Mouse (Mus musculus) bone marrow, adult 2 months (tissue): Measurements from ENCODE around the gene Ptpn9. TPM values are rescaled to one million over a fixed set of nuclear protein-coding genes. Genes with fewer than 3 reads are reported as not detected.

Experiments used
- H3K27ac ChIP-seq: fragments of 200-500 bp; 2 replicates; pipeline ENCODE4 v1.5.1; 2012; ENCODE audit warnings: low read depth, mild to moderate bottlenecking, control low read depth, inconsistent platforms, low read length; ENCODE audit not compliant: control insufficient read depth, poor library complexity, insufficient read depth
- H3K4me1 ChIP-seq: fragments of 200-500 bp; 2 replicates; pipeline ENCODE4 v1.6.1; 2011; ENCODE audit warnings: low read length; ENCODE audit not compliant: control insufficient read depth, insufficient read depth
- H3K4me3 ChIP-seq: fragments of 200-500 bp; replicated peaks from 2 replicates; pipeline ENCODE3; 2011; ENCODE audit warnings: mild to moderate bottlenecking, low read depth, low read length, control low read depth; ENCODE audit not compliant: control insufficient read depth
- CTCF ChIP-seq: fragments of 200-500 bp; IDR thresholded peaks from 2 replicates; pipeline ENCODE4 v1.5.1; 2011; ENCODE audit warnings: low read length, control low read depth; ENCODE audit not compliant: control insufficient read depth, insufficient read depth
- POLR2A ChIP-seq: fragments of 200-500 bp; IDR thresholded peaks from 2 replicates; pipeline ENCODE4 v1.6.1; 2011; ENCODE audit warnings: low read depth, mild to moderate bottlenecking, control low read depth, low read length, borderline replicate concordance; ENCODE audit not compliant: control insufficient read depth
- WGBS: fragments of 180-500 bp; shearing (Covaris S2); methylation state at CpG from one replicate; pipeline ENCODE4 v1.1.7; 2018; 5-methylcytosine and 5-hydroxymethylcytosine counted together
- polyA plus RNA-seq: library from polyadenylated mRNA; stranded (reverse); fragments of >200 nt; gene quantifications from 2 replicates; pipeline ENCODE4 v1.2.4, GENCODE M21; 2011; ENCODE audit warnings: low replicate concordance; ENCODE audit not compliant: missing spikeins, insufficient read depth, insufficient read length

Gene Ptpn9
- polyA plus RNA-seq, 1 experiment = 6.0 TPM

DNA sequence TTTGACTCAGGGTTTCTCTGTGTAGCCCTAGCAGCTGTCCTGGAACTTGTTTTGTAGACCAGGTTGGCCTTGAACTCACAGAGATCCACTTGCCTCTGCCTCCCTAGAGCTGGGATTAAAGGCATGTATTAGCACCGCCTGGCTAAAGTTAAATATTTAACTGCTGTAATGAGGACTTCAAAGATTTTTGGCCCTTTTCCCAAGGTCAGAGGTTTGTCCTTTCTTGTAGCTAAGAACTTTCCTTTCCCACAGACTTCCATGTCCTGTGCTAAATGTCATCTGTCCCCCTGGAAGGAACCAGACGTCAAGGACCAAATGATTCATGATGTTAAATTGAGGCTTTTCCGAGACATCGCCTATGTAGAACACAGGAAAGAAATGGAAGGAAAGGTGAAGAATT lies 8.3 kb downstream of the Ptpn9 start:
- no peak overlapping the region for H3K27ac ChIP-seq
- no peak for TF ChIP-seq CTCF
- no peak for TF ChIP-seq POLR2A
- no peaks in the 10 kb centered on the region for H3K4me1 ChIP-seq
- 81% methylated on average over 4 of the region's 4 CpGs for WGBS
- no peak overlapping the region for H3K4me3 ChIP-seq

DNA sequence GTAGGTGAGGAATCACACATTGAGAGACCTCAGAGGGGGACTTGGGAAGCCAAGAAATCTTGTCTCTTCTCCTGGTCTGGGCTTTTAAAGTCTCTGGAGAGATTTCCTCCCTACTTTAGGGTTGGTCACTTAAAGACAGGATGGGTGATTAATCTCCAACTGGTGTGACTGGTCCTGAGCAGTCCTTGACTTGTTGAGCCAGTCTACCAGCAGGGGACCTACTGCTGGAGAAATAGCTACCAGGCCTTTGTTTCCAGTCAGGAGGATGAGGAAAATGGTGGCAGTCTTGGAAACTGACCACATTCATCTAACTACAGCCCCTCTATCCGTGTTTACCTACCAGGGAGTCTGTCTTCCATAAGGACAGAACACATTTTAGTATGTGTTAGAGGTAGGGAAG lies 17.7 kb downstream of the Ptpn9 start:
- no peak for TF ChIP-seq CTCF
- no peak for TF ChIP-seq POLR2A
- WGBS = 75% methylated on average over 1 of the region's 1 CpGs
- no peak overlapping the region for H3K4me3 ChIP-seq
- H3K4me1 ChIP-seq = no peaks in the 10 kb centered on the region
- H3K27ac ChIP-seq = no peak overlapping the region

DNA sequence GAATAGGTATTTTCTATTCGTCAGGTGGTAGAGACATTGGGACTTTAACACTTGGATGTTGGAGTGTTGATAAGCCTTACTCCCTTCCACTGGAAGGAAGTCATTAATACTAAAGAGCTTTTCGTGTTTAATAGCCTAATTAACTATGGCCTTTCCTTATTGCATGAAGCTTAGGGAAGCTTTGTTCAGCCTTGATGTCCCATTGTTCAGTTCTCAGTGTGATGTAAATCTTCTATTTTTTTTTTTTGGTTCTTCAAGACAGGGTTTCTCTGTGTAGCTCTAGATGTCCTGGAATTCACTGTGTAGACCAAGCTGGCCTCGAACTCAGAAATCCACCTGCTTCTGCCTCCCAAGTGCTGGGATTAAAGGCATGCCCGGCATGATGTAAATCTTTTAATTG lies 18.2 kb downstream of the Ptpn9 start:
- 81% methylated on average over 4 of the region's 4 CpGs for WGBS
- H3K27ac ChIP-seq = no peak overlapping the region
- H3K4me3 ChIP-seq = no peak overlapping the region
- H3K4me1 ChIP-seq = no peaks in the 10 kb centered on the region
- no peak for TF ChIP-seq CTCF
- no peak for TF ChIP-seq POLR2A

- Histone ChIP-seq H3K4me1 (no peaks in the 10 kb centered on the region), H3K27ac (no peak overlapping the region), H3K4me3 (no peak overlapping the region)
- WGBS = 77% methylated on average over 1 of the region's 1 CpGs
- TF ChIP-seq CTCF = no peak
- no peak for TF ChIP-seq POLR2A
Observed at GRCm38 (mm10) chr9:57013756-57014155, 19.0 kb downstream of the Ptpn9 start.

DNA sequence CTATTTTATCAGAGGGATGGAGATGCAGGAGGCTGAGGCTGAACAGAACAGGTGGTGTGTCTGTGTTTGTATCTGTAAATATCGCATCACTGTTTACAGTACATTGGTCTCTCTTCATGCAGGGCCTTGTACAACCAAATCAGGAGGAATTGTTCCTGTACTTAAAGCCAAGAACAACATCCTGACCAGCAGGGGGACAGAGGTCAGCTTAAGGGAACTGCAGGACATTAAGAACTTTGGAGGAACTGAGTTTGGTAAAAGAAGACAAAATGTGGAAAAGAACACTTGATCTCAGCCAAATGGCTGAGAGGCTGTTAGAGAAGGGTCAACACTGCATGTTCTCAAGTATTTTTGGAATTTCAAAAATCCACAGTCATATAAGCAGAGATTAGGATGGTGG lies 20.0 kb downstream of the Ptpn9 start:
- TF ChIP-seq POLR2A (no peak), CTCF (no peak)
- Histone ChIP-seq H3K4me3 (no peak overlapping the region), H3K27ac (no peak overlapping the region), H3K4me1 (no peaks in the 10 kb centered on the region)
- WGBS = 83% methylated on average over 1 of the region's 1 CpGs

DNA sequence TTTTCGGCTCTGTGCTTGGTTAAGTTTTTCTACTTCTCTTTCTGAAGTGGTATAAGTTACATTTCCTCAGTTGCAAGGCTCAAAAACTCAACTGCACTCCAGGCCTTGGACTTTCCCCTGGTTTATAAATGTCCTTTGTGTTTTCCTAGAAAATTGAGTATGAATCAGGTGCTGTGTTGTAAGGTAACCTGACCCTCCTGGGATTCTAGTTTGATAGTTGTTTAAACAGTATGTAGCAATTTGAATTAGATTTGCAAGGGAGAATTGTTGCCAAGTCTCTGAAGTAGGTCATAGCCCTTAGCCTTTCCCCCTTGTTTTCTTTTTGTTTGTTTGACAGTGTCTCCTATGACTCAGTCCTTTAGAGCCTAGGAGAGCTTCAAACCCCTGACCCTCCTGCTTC lies 22.9 kb downstream of the Ptpn9 start:
- Histone ChIP-seq H3K27ac (no peak overlapping the region), H3K4me1 (no peaks in the 10 kb centered on the region), H3K4me3 (no peak overlapping the region)
- 74% methylated on average over 1 of the region's 1 CpGs for WGBS
- TF ChIP-seq POLR2A (no peak), CTCF (no peak)

- WGBS = 88% methylated on average over 1 of the region's 1 CpGs
- TF ChIP-seq CTCF = no peak
- no peak for TF ChIP-seq POLR2A
- no peak overlapping the region for H3K4me3 ChIP-seq
Observed at GRCm38 (mm10) chr9:57031756-57032155, 37.0 kb downstream of the Ptpn9 start.

DNA sequence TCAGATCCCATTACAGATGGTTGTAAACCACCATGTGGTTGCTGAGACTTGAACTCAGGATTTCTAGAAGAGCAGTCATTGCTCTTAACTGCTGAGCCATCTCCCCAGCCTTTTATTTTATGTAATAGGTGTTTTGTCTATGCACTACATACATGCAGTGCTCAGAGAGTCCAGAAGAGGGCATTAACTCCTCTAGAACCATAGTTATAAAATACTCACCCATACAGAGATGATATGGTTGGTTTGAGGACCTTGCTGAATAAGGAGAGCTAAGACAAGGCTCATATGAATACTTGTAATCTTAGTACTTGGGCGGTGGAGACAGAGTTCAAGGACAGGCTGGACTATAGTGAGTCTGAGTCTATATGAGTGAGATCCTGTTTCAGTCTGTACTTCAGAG lies 61.5 kb downstream of the Ptpn9 start:
- Histone ChIP-seq H3K4me3 (no peak overlapping the region), H3K27ac (no peak overlapping the region), H3K4me1 (no peaks in the 10 kb centered on the region)
- TF ChIP-seq POLR2A (no peak), CTCF (no peak)
- 73% methylated on average over 1 of the region's 1 CpGs for WGBS

More at GRCm38 (mm10) chr9:57031756-57032155, 37.0 kb downstream of the Ptpn9 start:
- Histone ChIP-seq H3K27ac (no peak overlapping the region), H3K4me1 (no peaks in the 10 kb centered on the region)

DNA sequence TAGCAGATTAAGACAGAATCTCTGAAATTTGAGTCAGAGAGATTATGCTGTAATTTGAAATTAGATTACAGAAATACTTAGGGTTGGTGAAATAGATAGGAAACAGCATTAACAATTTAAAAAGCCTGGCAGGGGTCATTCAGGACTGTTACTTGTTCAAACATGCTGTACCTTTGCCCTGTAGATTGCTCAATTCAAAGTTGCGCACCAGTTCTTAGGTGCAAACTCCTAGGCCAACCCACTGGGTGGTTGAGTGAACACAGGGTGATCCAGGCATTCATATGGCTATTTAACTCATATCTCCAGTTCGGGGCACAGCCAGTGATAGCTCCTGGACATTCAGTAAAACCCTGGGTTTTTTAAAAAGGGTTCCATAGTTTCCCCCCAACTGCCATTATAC lies 69.4 kb downstream of the Ptpn9 start:
- Histone ChIP-seq H3K4me3 (no peak overlapping the region), H3K27ac (no peak overlapping the region), H3K4me1 (no peaks in the 10 kb centered on the region)
- 87% methylated on average over 2 of the region's 2 CpGs for WGBS
- TF ChIP-seq CTCF = no peak
- TF ChIP-seq POLR2A = no peak
